Mouse (Mus musculus) heart, embryonic 10.5 days (tissue): ENCODE results near the gene Ttc24. TPM values are rescaled to one million over a fixed set of nuclear protein-coding genes. Genes with fewer than 3 reads are reported as not detected.

ENCODE experiments used
- DNase-seq: peaks from one replicate; pipeline ENCODE4 v3.0.0-alpha.2; 2017; ENCODE audit warnings: low spot score
- H3K27ac ChIP-seq: fragments of 300-500 bp; sonication (generic); 2 replicates; pipeline ENCODE4 v1.5.1; 2016; ENCODE audit warnings: mild to moderate bottlenecking
- H3K27me3 ChIP-seq: fragments of 300-500 bp; sonication (generic); 2 replicates; pipeline ENCODE4 v1.6.1; 2016; ENCODE audit warnings: mild to moderate bottlenecking; ENCODE audit not compliant: poor library complexity, insufficient read depth, severe bottlenecking
- H3K36me3 ChIP-seq: fragments of 300-500 bp; sonication (generic); 2 replicates; pipeline ENCODE4 v1.6.1; 2016; ENCODE audit warnings: mild to moderate bottlenecking, moderate library complexity
- H3K4me1 ChIP-seq: fragments of 300-500 bp; sonication (generic); 2 replicates; pipeline ENCODE4 v1.6.1; 2016; ENCODE audit warnings: mild to moderate bottlenecking
- H3K4me3 ChIP-seq: fragments of 300-500 bp; sonication (generic); 2 replicates; pipeline ENCODE4 v1.5.1; 2016; ENCODE audit warnings: mild to moderate bottlenecking, moderate library complexity
- H3K9me3 ChIP-seq: fragments of 300-500 bp; sonication (generic); 2 replicates; pipeline ENCODE4 v1.6.1; 2016; ENCODE audit warnings: mild to moderate bottlenecking, moderate library complexity
- WGBS: fragments of 180-500 bp; shearing (Covaris S2); methylation state at CpG from one replicate; pipeline ENCODE4 v1.1.7; 2016; 5-methylcytosine and 5-hydroxymethylcytosine counted together
- polyA plus RNA-seq: library from polyadenylated mRNA; unstranded; fragments of >200 nt; fragmentation: Nextera tagmentation; extraction: Ambion mirVana; gene quantifications from 2 replicates; pipeline ENCODE4 v1.2.1, GENCODE M21; 2016

Ttc24 gene
- polyA plus RNA-seq, result 0.14 TPM in 1 of 2 replicates, not detected in the other

- H3K27me3 ChIP-seq, result peaks cover 6% of the 10 kb centered on the region
- no peaks in the 10 kb centered on the region for H3K36me3 ChIP-seq
- peaks cover 15% of the 10 kb centered on the region for H3K4me1 ChIP-seq
- DNase-seq, result no peak
- H3K9me3 ChIP-seq, result no peaks in the 10 kb centered on the region
- H3K4me3 ChIP-seq, result no peak within 1 kb of the TSS
- 69% methylated on average over 4 of the region's 4 CpGs for WGBS
- no peak within 1 kb of the TSS for H3K27ac ChIP-seq
Measured at GRCm38 (mm10) chr3:88078204-88078603, at the start of gene Ttc24. Gene Ttc24 (minus strand): TSS chr3:88078304.

DNA sequence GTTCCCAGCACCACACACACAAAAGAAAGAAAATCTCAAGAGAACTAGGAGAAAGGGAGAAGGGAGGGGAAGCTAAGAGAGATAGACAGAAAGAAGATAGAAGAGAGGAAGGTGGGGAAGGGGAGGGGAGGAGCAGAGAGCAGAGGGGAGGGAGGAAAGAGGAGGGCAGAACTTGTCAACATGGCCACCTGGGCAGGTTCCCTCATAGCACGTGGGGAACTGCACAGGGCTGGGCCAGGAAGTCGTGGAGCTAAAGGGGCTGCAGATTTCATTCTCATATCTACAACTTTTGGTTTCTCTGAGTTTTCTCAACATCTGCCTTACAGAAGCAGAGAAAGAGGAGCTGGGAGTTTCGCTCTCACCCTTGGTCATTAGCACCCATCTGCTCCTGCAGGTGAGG is 49.5 kb upstream of the Ttc24 start:
- peaks cover 11% of the 10 kb centered on the region; the same call in 1 of the 2 replicates for H3K4me1 ChIP-seq

DNA sequence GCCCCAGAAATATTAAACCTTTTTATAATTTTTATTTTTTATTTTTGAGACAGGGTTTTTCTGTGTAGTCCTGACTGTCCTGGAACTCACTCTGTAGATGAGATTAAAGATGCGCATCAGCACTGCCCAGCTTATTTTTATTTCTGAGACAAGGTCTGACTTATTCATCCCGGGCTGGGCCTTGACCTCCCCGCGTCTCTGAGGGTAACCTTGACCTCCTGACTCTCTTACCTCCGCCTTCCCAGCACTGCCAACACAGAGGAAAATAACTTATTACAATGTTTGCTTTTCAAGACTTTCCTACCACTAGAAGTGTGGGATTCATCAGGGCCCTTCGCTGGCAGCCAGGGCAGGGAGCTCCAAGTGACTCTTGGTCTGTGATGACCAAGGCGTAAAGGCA is 48.1 kb upstream of the Ttc24 start:
- WGBS, result 87% methylated on average over 7 of the region's 7 CpGs
- DNase-seq, result no peak
- Histone ChIP-seq H3K9me3 (no peaks in the 10 kb centered on the region), H3K27me3 (no peaks in the 10 kb centered on the region), H3K27ac (no peak overlapping the region; the same call in 1 of the 2 replicates), H3K4me3 (no peak overlapping the region), H3K36me3 (0 out of 2 replicates have a peak, but pooled peaks cover 2% of the 10 kb centered on the region), H3K4me1 (peaks cover 13% of the 10 kb centered on the region)

More for the DNA sequence above, 49.5 kb upstream of the Ttc24 start:
- Histone ChIP-seq H3K4me3 (no peak overlapping the region), H3K27me3 (no peaks in the 10 kb centered on the region), H3K27ac (0 out of 2 replicates have a peak overlapping the region, but pooled peaks have one; percentile 7), H3K9me3 (no peaks in the 10 kb centered on the region), H3K36me3 (no peaks in the 10 kb centered on the region)
- WGBS, result 60% methylated on average over 3 of the region's 3 CpGs
- no peak for DNase-seq

GRCm38 (mm10) chr3:88125195-88125594 is 47.1 kb upstream of the Ttc24 start:
- no peak for DNase-seq
- H3K36me3 ChIP-seq, result peaks cover 10% of the 10 kb centered on the region
- no peaks in the 10 kb centered on the region for H3K27me3 ChIP-seq
- 25% methylated on average over 4 of the region's 4 CpGs for whole genome bisulfite sequencing
- peaks cover 23% of the 10 kb centered on the region for H3K4me1 ChIP-seq
- no peaks in the 10 kb centered on the region for H3K9me3 ChIP-seq
- no peak overlapping the region for H3K4me3 ChIP-seq
- peak overlapping the region; percentile 60; the same call in 1 of the 2 replicates for H3K27ac ChIP-seq

DNA sequence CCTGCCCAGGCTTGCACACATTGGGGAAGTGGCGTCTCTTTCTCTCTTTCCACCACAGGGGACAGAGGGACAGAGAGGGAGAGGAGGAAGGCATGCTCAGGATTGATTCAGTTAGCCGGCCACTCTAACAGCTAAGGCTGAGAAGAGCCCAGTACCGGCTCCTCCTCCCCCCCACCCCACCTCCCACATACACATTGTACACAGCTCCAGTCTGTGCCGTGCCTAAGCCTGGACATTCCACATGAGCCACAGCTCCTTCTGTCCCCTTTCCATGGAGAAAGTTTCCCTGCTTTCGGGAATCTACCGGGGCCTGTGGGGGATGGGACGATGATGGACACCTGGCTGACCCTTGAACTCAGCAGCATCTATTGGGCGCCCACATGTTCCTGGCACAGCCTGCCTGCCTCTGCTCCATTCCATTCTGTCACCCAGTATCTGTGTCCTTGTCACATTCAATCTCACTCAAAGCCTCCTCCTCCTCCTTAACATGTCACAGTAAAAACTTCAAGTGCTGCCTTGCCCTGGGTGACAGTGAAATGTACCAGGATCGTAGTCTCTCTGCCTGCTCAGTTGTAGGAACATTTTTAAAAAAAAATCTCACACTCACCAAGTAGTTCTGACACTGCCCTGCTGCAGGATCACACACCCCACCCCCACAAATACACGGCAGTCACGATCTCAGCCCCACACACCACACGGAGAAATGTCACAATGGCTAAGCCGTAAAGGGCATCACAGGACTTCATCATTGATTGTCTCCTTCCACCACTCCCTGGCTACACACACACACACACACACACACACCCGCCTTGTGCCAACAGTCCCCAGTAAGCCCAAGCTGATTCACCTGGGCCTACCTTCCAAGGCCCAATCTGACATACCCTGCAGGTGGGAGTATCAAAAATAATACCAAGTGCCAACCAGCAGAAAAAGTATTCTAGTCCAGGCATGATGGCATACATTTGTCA is 43.3 kb upstream of the Ttc24 start:
- no peaks in the 10 kb centered on the region for H3K9me3 ChIP-seq
- DNase-seq, result peak; percentile 83
- 41% methylated on average over 14 of the region's 14 CpGs for WGBS
- H3K4me3 ChIP-seq, result no peak overlapping the region
- peaks cover 27% of the 10 kb centered on the region for H3K4me1 ChIP-seq
- H3K27me3 ChIP-seq, result no peaks in the 10 kb centered on the region
- peaks cover 42% of the 10 kb centered on the region for H3K36me3 ChIP-seq
- peak overlapping the region; percentile 82 for H3K27ac ChIP-seq

GRCm38 (mm10) chr3:88120117-88120651 is 42.1 kb upstream of the Ttc24 start:
- DNase-seq, result no peak
- H3K27me3 ChIP-seq, result no peaks in the 10 kb centered on the region
- peak overlapping the region; percentile 82 for H3K27ac ChIP-seq
- peaks cover 53% of the 10 kb centered on the region for H3K36me3 ChIP-seq
- no peaks in the 10 kb centered on the region for H3K9me3 ChIP-seq
- no peak overlapping the region for H3K4me3 ChIP-seq
- peaks cover 24% of the 10 kb centered on the region for H3K4me1 ChIP-seq
- 62% methylated on average over 19 of the region's 19 CpGs for WGBS

GRCm38 (mm10) chr3:88114396-88114795 is 36.3 kb upstream of the Ttc24 start:
- H3K27ac ChIP-seq, result peak overlapping the region; percentile 76; the same call in 1 of the 2 replicates
- no peaks in the 10 kb centered on the region for H3K9me3 ChIP-seq
- WGBS, result 49% methylated on average over 12 of the region's 12 CpGs
- H3K27me3 ChIP-seq, result no peaks in the 10 kb centered on the region
- H3K4me1 ChIP-seq, result peaks cover 24% of the 10 kb centered on the region
- DNase-seq, result peak; percentile 86
- H3K36me3 ChIP-seq, result peaks cover 93% of the 10 kb centered on the region
- H3K4me3 ChIP-seq, result no peak overlapping the region

DNA sequence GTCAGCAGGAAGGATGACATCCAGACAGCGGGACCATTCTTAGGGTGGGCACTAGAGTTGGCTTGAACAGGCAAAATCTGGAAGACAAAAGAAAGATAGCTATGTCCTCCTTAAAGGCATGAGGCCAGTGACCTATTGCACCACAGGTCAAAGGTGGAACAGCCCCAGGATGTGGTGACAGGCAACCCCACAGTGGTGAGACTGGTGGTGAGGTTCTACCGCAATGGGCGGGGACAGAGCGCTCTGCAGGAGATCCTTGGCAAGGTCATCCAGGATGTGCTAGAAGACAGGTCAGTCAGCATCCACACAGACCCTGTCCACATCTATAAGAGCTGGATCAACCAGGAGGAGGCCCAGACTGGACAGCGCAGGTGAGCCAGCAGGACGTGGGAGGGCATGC is 31.0 kb upstream of the Ttc24 start:
- H3K9me3 ChIP-seq, result no peaks in the 10 kb centered on the region
- no peak for DNase-seq
- peaks cover 92% of the 10 kb centered on the region for H3K36me3 ChIP-seq
- H3K27ac ChIP-seq, result no peak overlapping the region
- peaks cover 14% of the 10 kb centered on the region for H3K4me1 ChIP-seq
- H3K4me3 ChIP-seq, result no peak overlapping the region
- WGBS, result 91% methylated on average over 6 of the region's 6 CpGs
- no peaks in the 10 kb centered on the region for H3K27me3 ChIP-seq

- H3K4me1 ChIP-seq, result peaks cover 6% of the 10 kb centered on the region
- H3K4me3 ChIP-seq, result no peak overlapping the region
- no peaks in the 10 kb centered on the region for H3K9me3 ChIP-seq
- no peak for DNase-seq
- WGBS, result 73% methylated on average over 4 of the region's 4 CpGs
- H3K36me3 ChIP-seq, result peaks cover 94% of the 10 kb centered on the region
- H3K27ac ChIP-seq, result no peak overlapping the region
- no peaks in the 10 kb centered on the region for H3K27me3 ChIP-seq
Measured at GRCm38 (mm10) chr3:88106126-88106525, 28.0 kb upstream of the Ttc24 start.

DNA sequence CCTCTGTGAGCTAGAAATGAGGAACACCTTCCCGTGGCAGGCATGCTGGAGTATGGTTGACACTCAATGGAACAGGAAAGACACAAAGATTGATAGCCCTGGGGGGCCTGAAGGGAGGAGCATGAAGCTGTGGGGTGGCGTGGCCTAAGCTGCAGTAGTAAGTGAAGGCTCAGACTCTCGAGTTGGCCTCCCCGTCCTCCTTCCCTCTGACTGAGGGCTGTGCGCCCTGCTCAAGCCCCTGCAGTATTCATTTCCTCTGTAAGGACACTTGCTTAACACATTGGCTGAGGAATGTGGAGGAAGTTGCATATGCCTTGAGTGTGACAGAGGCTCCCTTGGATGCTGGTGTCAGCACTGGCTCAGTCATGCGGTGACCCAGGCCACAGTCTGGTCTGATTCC is 24.5 kb upstream of the Ttc24 start:
- Histone ChIP-seq H3K27me3 (no peaks in the 10 kb centered on the region), H3K27ac (no peak overlapping the region), H3K4me3 (no peak overlapping the region), H3K4me1 (peaks cover 6% of the 10 kb centered on the region), H3K36me3 (peaks cover 92% of the 10 kb centered on the region), H3K9me3 (no peaks in the 10 kb centered on the region)
- 76% methylated on average over 6 of the region's 6 CpGs for WGBS
- no peak for DNase-seq

- H3K27me3 ChIP-seq, result no peaks in the 10 kb centered on the region
- no peak overlapping the region for H3K4me3 ChIP-seq
- H3K36me3 ChIP-seq, result peaks cover 92% of the 10 kb centered on the region
- WGBS, result 84% methylated on average over 6 of the region's 6 CpGs
- H3K9me3 ChIP-seq, result no peaks in the 10 kb centered on the region
- peaks cover 6% of the 10 kb centered on the region for H3K4me1 ChIP-seq
- DNase-seq, result no peak
- no peak overlapping the region for H3K27ac ChIP-seq
Measured at GRCm38 (mm10) chr3:88102196-88102595, 24.1 kb upstream of the Ttc24 start.

- H3K9me3 ChIP-seq, result no peaks in the 10 kb centered on the region
- DNase-seq, result no peak
- H3K27ac ChIP-seq, result no peak overlapping the region
- no peak overlapping the region for H3K4me3 ChIP-seq
- H3K4me1 ChIP-seq, result peaks cover 6% of the 10 kb centered on the region
- 84% methylated on average over 7 of the region's 7 CpGs for WGBS
- H3K36me3 ChIP-seq, result peaks cover 93% of the 10 kb centered on the region
- H3K27me3 ChIP-seq, result no peaks in the 10 kb centered on the region
Measured at GRCm38 (mm10) chr3:88101736-88102135, 23.6 kb upstream of the Ttc24 start.

- Histone ChIP-seq H3K36me3 (peaks cover 83% of the 10 kb centered on the region), H3K9me3 (no peaks in the 10 kb centered on the region), H3K4me1 (peaks cover 6% of the 10 kb centered on the region), H3K4me3 (no peak overlapping the region), H3K27ac (no peak overlapping the region), H3K27me3 (no peaks in the 10 kb centered on the region)
- no peak for DNase-seq
- whole genome bisulfite sequencing, result 78% methylated on average over 3 of the region's 3 CpGs
Measured at GRCm38 (mm10) chr3:88100251-88100650, 22.1 kb upstream of the Ttc24 start.
